Mouse (Mus musculus): ENCODE measurements around the gene Tbc1d7.

DNA sequence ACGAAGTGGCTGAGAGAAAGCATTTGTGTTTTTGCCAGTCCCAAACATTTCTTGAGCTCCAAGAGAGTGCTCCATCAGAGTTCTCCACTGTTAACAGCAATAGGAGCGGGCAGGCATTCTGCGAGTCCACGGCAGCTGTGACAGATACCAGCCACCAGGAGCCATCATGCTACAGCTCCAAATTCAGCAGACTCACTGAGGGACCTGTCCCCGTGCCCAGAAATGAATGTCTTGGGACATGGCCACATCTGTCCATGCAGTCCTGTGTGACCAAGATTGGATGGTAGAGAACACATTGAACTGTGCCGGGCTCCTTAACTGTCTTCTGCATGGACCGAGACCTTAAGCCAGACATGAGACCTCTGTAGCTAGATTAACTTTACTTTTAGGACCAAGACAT, 31.9 kb upstream of the Tbc1d7 start:
- TF ChIP-seq POLR2A (IDR thresholded peaks at IDR 0.05; ENCODE audit: borderline replicate concordance, extremely low read depth, low read depth, low read length) (no peak), CTCF (IDR thresholded peaks at IDR 0.05; ENCODE audit: insufficient read depth, low read length) (no peak)
